Mouse (Mus musculus) liver, embryonic 16.5 days (tissue): ENCODE measurements around the gene Pnisr. TPM values are rescaled to one million over a fixed set of nuclear protein-coding genes. Genes with fewer than 3 reads are reported as not detected.

ENCODE experiments used
- ATAC-seq: fragments of 200-750 bp; cut with Nextera tagmentation; 2 replicates; pipeline ENCODE4 v1.8.0; 2017; ENCODE audit warnings: low read depth, mild to moderate bottlenecking, moderate number of reproducible peaks, moderate library complexity
- H3K27ac ChIP-seq: fragments of 300-500 bp; sonication (generic); 2 replicates; pipeline ENCODE4 v1.5.1; 2014; ENCODE audit warnings: mild to moderate bottlenecking, low read length
- H3K27me3 ChIP-seq: fragments of 300-500 bp; sonication (generic); 2 replicates; pipeline ENCODE4 v1.6.1; 2014; ENCODE audit warnings: low read depth, low read length, mixed read lengths; ENCODE audit not compliant: control insufficient read depth, insufficient read depth
- H3K36me3 ChIP-seq: fragments of 300-500 bp; sonication (generic); 2 replicates; pipeline ENCODE4 v1.6.1; 2014; ENCODE audit warnings: mild to moderate bottlenecking; ENCODE audit not compliant: control insufficient read depth, insufficient read depth
- H3K4me1 ChIP-seq: fragments of 300-500 bp; sonication (generic); 2 replicates; pipeline ENCODE4 v1.6.1; 2014; ENCODE audit warnings: low read depth, low read length, mixed read lengths; ENCODE audit not compliant: control insufficient read depth
- H3K4me2 ChIP-seq: fragments of 300-500 bp; sonication (generic); 2 replicates; pipeline ENCODE4 v1.6.1; 2014; ENCODE audit warnings: low read depth, low read length, mixed read lengths
- H3K4me3 ChIP-seq: fragments of 300-500 bp; sonication (generic); 2 replicates; pipeline ENCODE4 v1.5.1; 2014; ENCODE audit warnings: low read depth, mild to moderate bottlenecking, low read length
- H3K9ac ChIP-seq: fragments of 300-500 bp; sonication (generic); 2 replicates; pipeline ENCODE4 v1.6.1; 2014; ENCODE audit warnings: low read depth, low read length
- H3K9me3 ChIP-seq: fragments of 300-500 bp; sonication (generic); replicated peaks from 2 replicates; pipeline ENCODE4 v1.6.1; 2016; ENCODE audit warnings: low read length; ENCODE audit not compliant: control insufficient read depth
- WGBS: fragments of 180-500 bp; shearing (Covaris S2); extraction: QIAGEN DNeasy Blood & Tissue Kit; methylation state at CpG from one replicate; pipeline ENCODE4 v1.1.7; 2014; ENCODE audit not compliant: insufficient replicate concordance; 5-methylcytosine and 5-hydroxymethylcytosine counted together
- polyA plus RNA-seq: library from polyadenylated mRNA; unstranded; fragments of >200 nt; fragmentation: Nextera tagmentation; extraction: Ambion mirVana; gene quantifications from 2 replicates; pipeline ENCODE4 v1.2.1, GENCODE M21; 2015

Gene Pnisr
- polyA plus RNA-seq, 1 experiment from 2014 or later, result 36.5 TPM

DNA sequence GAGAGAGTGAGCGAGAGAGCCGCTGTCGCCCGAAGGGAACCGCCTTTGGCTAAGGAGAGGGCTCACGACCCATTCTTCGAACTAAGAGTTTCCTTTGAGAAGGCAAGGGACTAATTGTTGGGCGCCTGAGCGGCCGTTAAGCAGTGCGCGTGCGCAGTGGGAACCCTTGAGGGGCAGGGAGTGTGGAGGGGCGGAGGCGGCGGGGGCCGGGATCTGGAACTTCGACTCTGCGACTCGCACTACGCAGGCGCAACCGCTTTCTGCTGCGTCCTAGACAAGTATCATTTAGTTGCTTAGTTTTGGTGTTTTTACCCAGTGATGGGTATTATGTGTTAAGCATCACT, 876 bp downstream of the Pnisr start:
- WGBS, result under 1% methylated on average over 24 of the region's 24 CpGs
- H3K9me3 ChIP-seq, result no peaks in the 10 kb centered on the region
- peak overlapping the region; percentile 96 for H3K4me3 ChIP-seq
- peak overlapping the region; percentile 95 for H3K9ac ChIP-seq
- no peaks in the 10 kb centered on the region for H3K27me3 ChIP-seq
- peak overlapping the region; percentile 70 for H3K4me2 ChIP-seq
- H3K27ac ChIP-seq, result peak overlapping the region; percentile 95
- peaks cover 5% of the 10 kb centered on the region for H3K4me1 ChIP-seq
- peak; percentile 88 for ATAC-seq
- no peaks in the 10 kb centered on the region for H3K36me3 ChIP-seq

GRCm38 (mm10) chr4:21857481-21857880, 10.1 kb downstream of the Pnisr start:
- H3K4me1 ChIP-seq, result no peaks in the 10 kb centered on the region
- H3K9me3 ChIP-seq, result no peaks in the 10 kb centered on the region
- ATAC-seq, result no peak
- 91% methylated on average over 1 of the region's 1 CpGs for WGBS
- no peak overlapping the region for H3K27ac ChIP-seq
- H3K4me3 ChIP-seq, result no peak overlapping the region
- H3K9ac ChIP-seq, result no peak overlapping the region
- peaks cover 35% of the 10 kb centered on the region for H3K36me3 ChIP-seq
- H3K27me3 ChIP-seq, result no peaks in the 10 kb centered on the region
- H3K4me2 ChIP-seq, result no peak overlapping the region

DNA sequence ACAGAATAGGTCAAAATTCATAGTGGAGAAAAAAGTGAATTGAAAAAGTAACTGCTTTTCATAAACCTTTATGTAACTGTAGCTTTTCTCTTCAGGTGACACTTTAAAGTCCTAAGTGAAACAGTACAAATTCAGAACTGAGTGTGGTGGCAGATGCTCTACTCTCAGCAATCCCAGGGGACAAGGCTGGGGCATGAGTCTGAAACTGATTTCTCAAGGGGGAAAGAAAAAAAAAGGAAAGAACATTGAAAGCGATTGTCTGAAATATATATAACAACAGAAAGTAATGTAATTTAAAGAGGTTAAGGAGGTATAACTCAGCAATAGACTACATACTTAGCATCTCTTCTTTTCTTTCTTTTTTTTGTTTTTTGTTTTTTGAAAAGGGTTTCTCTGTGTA, 17.8 kb downstream of the Pnisr start:
- no peak for ATAC-seq
- H3K36me3 ChIP-seq, result peaks cover 46% of the 10 kb centered on the region
- no peaks in the 10 kb centered on the region for H3K9me3 ChIP-seq
- WGBS, result 100% methylated on average over 1 of the region's 1 CpGs
- no peak overlapping the region for H3K4me2 ChIP-seq
- H3K4me1 ChIP-seq, result no peaks in the 10 kb centered on the region
- H3K4me3 ChIP-seq, result no peak overlapping the region
- H3K27ac ChIP-seq, result no peak overlapping the region
- no peaks in the 10 kb centered on the region for H3K27me3 ChIP-seq
- no peak overlapping the region for H3K9ac ChIP-seq

GRCm38 (mm10) chr4:21878776-21879175, 31.4 kb downstream of the Pnisr start:
- Histone ChIP-seq H3K4me3 (peak overlapping the region; percentile 74), H3K9me3 (no peaks in the 10 kb centered on the region), H3K9ac (no peak overlapping the region), H3K27ac (no peak overlapping the region), H3K36me3 (peaks cover 10% of the 10 kb centered on the region), H3K4me2 (peak overlapping the region; percentile 74), H3K27me3 (no peaks in the 10 kb centered on the region), H3K4me1 (peaks cover 5% of the 10 kb centered on the region; the same call in 1 of the 2 replicates)
- 18% methylated on average over 6 of the region's 6 CpGs for WGBS
- ATAC-seq, result no peak

DNA sequence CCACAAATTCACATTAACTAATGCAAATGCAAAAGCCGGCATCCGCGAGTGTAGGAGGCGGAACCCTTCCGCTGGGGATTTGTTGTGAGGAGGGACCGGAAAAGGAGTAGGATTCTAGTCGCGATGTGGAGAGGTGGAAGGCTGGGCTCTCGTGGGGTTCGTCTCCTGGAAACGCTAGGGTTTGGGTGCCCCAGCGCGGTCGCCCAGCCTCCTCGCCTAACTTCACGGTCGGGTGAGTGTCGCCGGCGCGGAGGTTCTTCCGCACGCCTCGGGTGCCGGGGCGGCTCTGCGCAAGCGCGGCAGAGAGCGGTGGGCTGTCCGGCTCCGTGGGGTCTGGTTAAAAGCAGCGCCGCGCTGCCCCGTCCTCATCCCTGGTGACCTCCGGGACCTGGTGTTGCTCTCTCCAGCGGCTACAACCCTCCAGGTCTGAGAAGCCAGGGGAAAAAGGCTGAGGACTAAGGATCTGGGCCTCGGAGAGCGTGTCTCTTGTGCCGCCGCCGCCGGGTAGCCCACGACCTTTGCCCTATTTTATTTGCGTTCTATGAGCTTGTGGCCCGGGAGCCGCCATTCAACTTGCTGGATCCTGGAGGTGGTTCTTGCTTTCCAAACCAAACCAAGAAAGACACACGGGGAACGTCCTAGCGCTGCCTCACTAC, 32.3 kb downstream of the Pnisr start, which contains the start of gene Coq3:
TSS of gene Coq3 (plus strand) at position 109 of the 656 bp plus-strand sequence.
- H3K4me2 ChIP-seq, result peak within 1 kb of the TSS; percentile 74
- H3K36me3 ChIP-seq, result peaks cover 7% of the 10 kb centered on the region
- H3K9me3 ChIP-seq, result no peaks in the 10 kb centered on the region
- H3K27ac ChIP-seq, result peak within 1 kb of the TSS; percentile 88
- H3K4me3 ChIP-seq, result peak within 1 kb of the TSS; percentile 74
- H3K9ac ChIP-seq, result peak within 1 kb of the TSS; percentile 74
- WGBS, result under 1% methylated on average over 50 of the region's 51 CpGs
- ATAC-seq, result peak; percentile 85
- no peaks in the 10 kb centered on the region for H3K27me3 ChIP-seq
- H3K4me1 ChIP-seq, result peaks cover 5% of the 10 kb centered on the region; the same call in 1 of the 2 replicates

DNA sequence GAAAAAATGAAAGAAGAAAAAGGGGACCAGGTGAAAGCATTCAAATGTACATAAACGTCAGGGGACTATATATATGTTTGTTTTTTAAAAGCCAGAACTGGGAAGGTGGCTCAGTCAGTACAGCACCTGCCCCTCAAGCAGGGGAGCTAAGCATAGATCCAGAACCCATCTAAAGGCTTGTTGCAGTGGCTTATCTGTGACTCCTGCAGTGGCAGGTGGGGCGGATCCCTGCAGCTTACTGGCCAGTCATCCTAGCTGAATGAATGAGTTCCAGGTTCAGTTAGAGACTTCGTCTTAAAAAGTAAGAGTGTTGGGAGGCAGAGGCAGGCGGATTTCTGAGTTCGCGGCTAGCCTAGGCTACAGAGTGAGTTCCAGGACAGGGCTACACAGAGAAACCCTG, 35.4 kb downstream of the Pnisr start:
- 72% methylated on average over 6 of the region's 6 CpGs for WGBS
- no peak for ATAC-seq

GRCm38 (mm10) chr4:21885831-21886230, 38.4 kb downstream of the Pnisr start:
- Histone ChIP-seq H3K9me3 (no peaks in the 10 kb centered on the region), H3K9ac (no peak overlapping the region), H3K27ac (no peak overlapping the region), H3K36me3 (no peaks in the 10 kb centered on the region), H3K4me1 (no peaks in the 10 kb centered on the region), H3K4me3 (no peak overlapping the region), H3K4me2 (no peak overlapping the region), H3K27me3 (no peaks in the 10 kb centered on the region)
- ATAC-seq, result no peak
- WGBS, result 75% methylated on average over 8 of the region's 8 CpGs

More for the DNA sequence above, 35.4 kb downstream of the Pnisr start:
- Histone ChIP-seq H3K4me1 (peaks cover 5% of the 10 kb centered on the region; the same call in 1 of the 2 replicates), H3K27me3 (no peaks in the 10 kb centered on the region), H3K36me3 (no peaks in the 10 kb centered on the region), H3K4me2 (no peak overlapping the region), H3K9ac (no peak overlapping the region), H3K4me3 (no peak overlapping the region), H3K27ac (no peak overlapping the region), H3K9me3 (no peaks in the 10 kb centered on the region)

Other genes with a start within 250 kb of the Pnisr start
- not detected in 2 replicates for gene Prdm13, start 161.6 kb upstream of the Pnisr start, polyA plus RNA-seq
- gene Ccnc, start 119.9 kb upstream of the Pnisr start, polyA plus RNA-seq, result 17.6 and 18.8 TPM in 2 replicates
- 14.6 and 14.8 TPM in 2 replicates for gene Usp45, start 80.4 kb upstream of the Pnisr start, polyA plus RNA-seq
- gene Tstd3, start 80.4 kb upstream of the Pnisr start, polyA plus RNA-seq, result 12.9 and 14.2 TPM in 2 replicates
- 6.6 TPM in 2 replicates for gene Coq3, start 32.1 kb downstream of the Pnisr start, polyA plus RNA-seq
- 0.04 and 0.06 TPM in 2 replicates for gene Faxc, start 83.7 kb downstream of the Pnisr start, polyA plus RNA-seq